Mouse (Mus musculus): Measurements from ENCODE around the gene Zfp46. TPM values are rescaled to one million over a fixed set of nuclear protein-coding genes. Genes with fewer than 3 reads are reported as not detected.

Gene Zfp46
- polyA plus RNA-seq, 1 experiment = 23.2 TPM

DNA sequence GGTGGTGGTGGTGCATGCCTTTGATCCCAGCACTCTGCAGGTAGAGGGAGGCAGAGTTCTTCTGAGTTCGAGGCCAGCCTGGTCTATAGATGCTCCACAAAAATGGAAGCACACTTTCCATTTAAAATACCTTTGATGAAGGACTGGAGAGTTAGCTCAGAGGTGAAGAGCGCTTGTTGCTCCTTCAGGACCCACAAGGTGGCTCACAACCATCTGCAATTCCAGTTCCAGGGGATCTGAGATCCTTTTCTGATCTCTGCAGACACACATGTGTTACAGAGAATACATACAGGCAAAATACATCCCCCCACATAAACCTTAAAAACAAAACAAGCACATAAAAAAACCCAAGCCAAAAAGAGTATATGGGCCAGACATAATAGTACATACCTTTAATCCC is 23.9 kb downstream of the Zfp46 start:
- H3K27ac ChIP-seq (ENCODE audit: insufficient read depth, low read length) = no peak overlapping the region
- H3K4me1 ChIP-seq (ENCODE audit: control insufficient read depth, insufficient read depth, low read length) = peaks cover 5% of the 10 kb centered on the region
- TF ChIP-seq POLR2A (IDR thresholded peaks at IDR 0.05; ENCODE audit: low read depth, low read length) (no peak), CTCF (IDR thresholded peaks at IDR 0.05; ENCODE audit: borderline replicate concordance, insufficient read depth, low read length) (no peak)
- H3K4me3 ChIP-seq (ENCODE audit: insufficient read depth, low read length) = no peak overlapping the region

DNA sequence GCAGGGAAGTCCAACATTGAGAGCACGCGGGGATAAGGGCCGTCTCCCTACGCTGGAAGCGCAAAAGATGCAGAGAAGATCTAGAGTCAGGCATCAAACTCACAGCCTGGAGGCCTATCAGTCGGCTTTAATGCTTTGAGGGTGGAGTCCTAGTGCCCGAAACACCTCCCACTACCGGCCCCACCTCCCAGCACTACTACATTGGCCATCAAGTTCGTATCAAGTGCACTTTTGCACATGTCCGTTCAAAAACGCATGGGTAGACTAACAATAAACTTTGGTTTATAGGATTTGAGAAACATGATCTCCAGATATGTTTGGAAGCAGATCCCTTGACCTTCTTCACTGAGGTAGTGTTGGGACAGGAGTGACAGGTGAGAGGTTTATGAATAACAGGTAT is 25.3 kb downstream of the Zfp46 start:
- H3K4me3 ChIP-seq (ENCODE audit: insufficient read depth, low read length) = peak overlapping the region; percentile 76
- no peak for TF ChIP-seq CTCF (IDR thresholded peaks at IDR 0.05; ENCODE audit: borderline replicate concordance, insufficient read depth, low read length)
- TF ChIP-seq POLR2A (IDR thresholded peaks at IDR 0.05; ENCODE audit: low read depth, low read length) = peak; percentile 54; the same call in 1 of the 2 replicates
- H3K4me1 ChIP-seq (ENCODE audit: control insufficient read depth, insufficient read depth, low read length) = peaks cover 5% of the 10 kb centered on the region
- H3K27ac ChIP-seq (ENCODE audit: insufficient read depth, low read length) = peak overlapping the region; percentile 68; the same call in 1 of the 2 replicates

DNA sequence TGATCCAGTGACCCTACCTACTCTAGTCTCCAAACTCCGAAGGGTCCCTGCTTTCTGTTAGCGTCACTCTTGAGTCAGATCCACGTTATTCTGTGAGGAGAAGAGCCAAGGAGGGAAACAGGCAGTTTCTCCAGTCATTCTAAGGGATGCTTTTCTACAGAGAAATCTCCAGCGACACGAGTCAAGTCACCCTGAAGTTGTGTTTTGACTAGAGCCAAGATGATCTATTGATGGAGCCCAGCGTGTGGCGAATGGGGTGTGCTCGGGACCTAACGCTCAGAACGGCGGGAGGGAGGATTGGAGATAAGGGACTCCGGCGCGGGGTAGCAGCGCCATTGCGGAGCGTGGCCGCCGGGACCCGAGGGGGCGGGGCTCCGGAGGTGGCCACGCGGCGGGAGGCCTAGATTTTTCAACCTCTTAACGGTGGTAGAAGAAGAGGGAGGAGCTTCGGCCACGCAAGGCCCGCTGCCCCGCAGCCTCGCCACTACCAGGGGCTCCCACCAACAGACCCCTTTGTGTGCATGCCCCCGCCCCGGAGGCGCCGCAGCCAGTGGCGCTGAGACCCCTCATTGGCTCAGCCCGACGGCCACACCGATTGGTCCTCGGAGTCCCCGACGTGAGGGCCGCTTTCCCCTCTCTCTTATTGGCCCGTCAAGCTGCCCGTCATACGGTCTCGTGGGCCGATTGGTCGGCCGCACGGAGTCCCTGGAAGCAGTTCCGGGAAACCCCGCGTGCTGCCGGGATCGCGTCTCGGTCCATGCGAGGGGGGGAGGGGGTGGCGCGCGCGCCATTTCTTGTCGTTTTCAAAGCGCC is 26.0 kb downstream of the Zfp46 start, which contains the start of gene Hnrnpr:
Gene Hnrnpr, plus strand, starts transcription at position 714 of the 813 bp plus-strand sequence.
- Histone ChIP-seq H3K4me3 (ENCODE audit: insufficient read depth, low read length) (peak within 1 kb of the TSS; percentile 95), H3K4me1 (ENCODE audit: control insufficient read depth, insufficient read depth, low read length) (peaks cover 7% of the 10 kb centered on the region), H3K27ac (ENCODE audit: insufficient read depth, low read length) (peak within 1 kb of the TSS; percentile 76)
- TF ChIP-seq CTCF (IDR thresholded peaks at IDR 0.05; ENCODE audit: borderline replicate concordance, insufficient read depth, low read length) = no peak
- peak; percentile 63 for TF ChIP-seq POLR2A (IDR thresholded peaks at IDR 0.05; ENCODE audit: low read depth, low read length)

DNA sequence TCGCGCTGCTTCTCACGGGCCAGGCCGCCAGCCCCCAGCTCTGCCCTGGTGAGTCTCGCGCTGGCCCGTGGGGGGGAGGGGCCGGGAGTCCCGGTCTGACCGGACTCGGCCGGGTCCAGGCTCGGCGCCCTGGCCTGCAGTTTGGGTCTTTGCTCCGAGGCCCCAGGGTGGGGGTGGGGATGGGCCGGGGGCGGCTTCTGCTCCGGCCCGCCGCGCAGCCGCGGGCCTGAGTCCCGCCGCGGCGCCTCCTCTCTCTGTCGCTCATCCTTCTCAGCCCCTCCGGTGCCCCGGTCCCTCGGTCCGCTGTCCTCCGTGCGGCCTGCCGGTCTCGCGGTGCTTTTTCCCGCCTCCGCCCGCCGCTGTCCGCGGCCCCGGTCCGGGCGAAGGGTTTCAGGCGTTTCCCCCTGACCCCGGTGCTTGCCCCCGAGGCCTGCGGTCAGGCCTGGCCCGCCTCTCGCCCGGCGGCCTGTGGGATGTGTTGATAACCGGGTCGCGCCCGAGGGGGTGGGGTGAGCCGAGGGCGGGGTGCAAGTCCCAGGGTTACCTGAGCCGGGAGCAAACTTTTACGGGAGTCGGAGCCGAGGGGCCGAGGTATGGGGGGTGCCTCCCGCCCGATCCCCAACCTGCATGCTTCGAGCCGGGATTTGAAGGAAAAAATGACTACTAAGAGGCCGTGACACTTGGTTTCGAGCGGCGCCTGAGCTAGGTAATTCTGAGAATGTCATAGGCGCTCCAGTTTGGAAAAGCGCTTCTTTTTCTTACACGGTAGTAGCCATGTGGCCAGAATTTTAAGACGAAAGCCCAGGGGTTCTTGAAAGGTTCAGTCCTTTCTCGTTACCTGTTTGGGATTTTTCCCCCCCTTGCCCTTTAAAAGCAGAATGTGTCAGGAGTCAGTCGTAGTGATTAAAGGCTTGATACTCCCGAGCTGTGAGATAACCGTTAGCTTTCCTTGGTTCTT is 26.8 kb downstream of the Zfp46 start:
- Histone ChIP-seq H3K27ac (ENCODE audit: insufficient read depth, low read length) (peak overlapping the region; percentile 76), H3K4me3 (ENCODE audit: insufficient read depth, low read length) (peak overlapping the region; percentile 95), H3K4me1 (ENCODE audit: control insufficient read depth, insufficient read depth, low read length) (peaks cover 7% of the 10 kb centered on the region)
- TF ChIP-seq POLR2A (IDR thresholded peaks at IDR 0.05; ENCODE audit: low read depth, low read length) (no peak; the same call in 1 of the 2 replicates), CTCF (IDR thresholded peaks at IDR 0.05; ENCODE audit: borderline replicate concordance, insufficient read depth, low read length) (no peak)

DNA sequence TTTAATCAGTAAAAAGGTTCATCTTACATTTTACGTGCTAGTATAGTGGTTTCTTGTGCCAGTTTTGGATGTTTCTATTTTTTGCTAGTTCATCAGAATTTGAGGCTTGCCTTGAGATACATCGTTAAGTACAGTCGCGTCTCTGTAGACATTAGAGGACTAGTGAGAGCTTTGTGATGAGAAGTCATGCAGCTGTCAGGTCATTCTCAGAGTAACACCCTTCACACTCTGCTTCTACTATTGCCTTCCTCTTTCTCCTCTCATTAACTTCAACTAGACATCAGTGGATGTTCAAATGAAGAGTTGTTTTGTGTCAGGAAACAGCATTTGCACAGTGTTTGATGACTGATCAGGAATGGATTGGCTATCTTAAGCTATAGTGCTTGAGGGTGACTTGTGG is 28.1 kb downstream of the Zfp46 start:
- peak overlapping the region; percentile 43 for H3K4me3 ChIP-seq (ENCODE audit: insufficient read depth, low read length)
- H3K27ac ChIP-seq (ENCODE audit: insufficient read depth, low read length) = no peak overlapping the region
- no peak for TF ChIP-seq CTCF (IDR thresholded peaks at IDR 0.05; ENCODE audit: borderline replicate concordance, insufficient read depth, low read length)
- no peak for TF ChIP-seq POLR2A (IDR thresholded peaks at IDR 0.05; ENCODE audit: low read depth, low read length)
- peaks cover 7% of the 10 kb centered on the region for H3K4me1 ChIP-seq (ENCODE audit: control insufficient read depth, insufficient read depth, low read length)

DNA sequence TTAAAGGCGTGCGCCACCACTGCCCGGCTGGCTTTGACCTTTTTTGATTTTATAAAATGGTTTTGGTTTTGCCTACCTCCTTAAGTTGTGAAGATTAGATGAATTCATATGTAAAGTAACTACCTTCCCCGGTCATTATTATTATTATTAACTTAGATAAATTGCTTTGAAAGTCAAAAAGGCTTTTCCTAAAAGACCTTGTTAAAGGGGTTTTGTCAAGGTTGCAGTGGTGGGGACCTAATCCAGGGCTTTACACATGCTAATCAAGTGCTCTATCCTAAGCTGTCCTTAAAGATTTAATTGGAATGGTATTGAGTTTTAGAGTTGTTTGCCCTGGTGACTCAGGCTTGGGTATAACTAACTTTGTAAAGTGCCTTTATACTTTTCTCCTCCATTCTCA is 33.2 kb downstream of the Zfp46 start:
- peaks cover 9% of the 10 kb centered on the region for H3K4me1 ChIP-seq (ENCODE audit: control insufficient read depth, insufficient read depth, low read length)
- H3K27ac ChIP-seq (ENCODE audit: insufficient read depth, low read length) = no peak overlapping the region
- H3K4me3 ChIP-seq (ENCODE audit: insufficient read depth, low read length) = no peak overlapping the region
- no peak for TF ChIP-seq POLR2A (IDR thresholded peaks at IDR 0.05; ENCODE audit: low read depth, low read length)

DNA sequence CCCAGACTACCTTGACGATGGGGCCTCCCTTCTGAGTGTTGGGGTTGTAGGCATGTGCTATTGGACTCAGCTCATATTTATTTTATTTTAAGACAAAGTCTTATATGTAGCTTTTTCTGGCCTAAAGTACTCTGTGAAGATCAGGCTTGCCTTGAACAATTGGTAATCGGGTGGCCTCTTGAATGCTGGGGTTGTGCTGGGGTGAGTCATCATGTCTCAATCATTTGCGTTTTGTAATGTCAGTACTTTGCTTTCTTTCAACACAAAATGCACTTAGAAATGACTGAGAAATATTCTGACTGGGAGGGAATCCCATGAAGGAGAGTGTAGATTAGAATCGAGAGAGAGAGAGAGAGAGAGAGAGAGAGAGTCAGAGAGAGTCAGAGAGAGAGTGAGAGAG is 35.5 kb downstream of the Zfp46 start:
- peaks cover 4% of the 10 kb centered on the region for H3K4me1 ChIP-seq (ENCODE audit: control insufficient read depth, insufficient read depth, low read length)
- H3K27ac ChIP-seq (ENCODE audit: insufficient read depth, low read length) = peak overlapping the region; percentile 89

DNA sequence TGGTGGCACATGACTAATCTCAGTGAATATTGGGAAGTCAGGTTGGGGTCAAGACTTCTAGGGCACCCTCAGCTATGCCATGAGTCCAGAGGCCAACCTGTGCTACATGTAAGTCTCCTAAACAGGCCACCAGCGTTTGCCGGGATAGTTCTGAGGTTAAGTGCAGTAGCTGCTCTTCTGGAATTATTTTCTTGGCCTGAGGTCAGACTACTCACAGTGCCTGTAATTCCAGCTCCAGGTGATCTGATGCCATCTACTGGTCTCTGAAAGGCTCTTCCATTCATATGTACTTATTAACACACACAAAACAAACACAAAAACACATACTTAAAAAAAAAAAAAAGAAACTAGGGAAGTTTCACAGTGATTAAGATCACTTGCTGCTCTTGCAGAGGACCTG is 39.7 kb downstream of the Zfp46 start:
- Histone ChIP-seq H3K27ac (ENCODE audit: insufficient read depth, low read length) (no peak overlapping the region), H3K4me3 (ENCODE audit: insufficient read depth, low read length) (no peak overlapping the region), H3K4me1 (ENCODE audit: control insufficient read depth, insufficient read depth, low read length) (peaks cover 3% of the 10 kb centered on the region)
- TF ChIP-seq POLR2A (IDR thresholded peaks at IDR 0.05; ENCODE audit: low read depth, low read length) (no peak), CTCF (IDR thresholded peaks at IDR 0.05; ENCODE audit: borderline replicate concordance, insufficient read depth, low read length) (no peak)

More for the DNA sequence above, 35.5 kb downstream of the Zfp46 start:
- H3K4me3 ChIP-seq (ENCODE audit: insufficient read depth, low read length) = no peak overlapping the region
- TF ChIP-seq POLR2A (IDR thresholded peaks at IDR 0.05; ENCODE audit: low read depth, low read length) (no peak), CTCF (IDR thresholded peaks at IDR 0.05; ENCODE audit: borderline replicate concordance, insufficient read depth, low read length) (no peak)

DNA sequence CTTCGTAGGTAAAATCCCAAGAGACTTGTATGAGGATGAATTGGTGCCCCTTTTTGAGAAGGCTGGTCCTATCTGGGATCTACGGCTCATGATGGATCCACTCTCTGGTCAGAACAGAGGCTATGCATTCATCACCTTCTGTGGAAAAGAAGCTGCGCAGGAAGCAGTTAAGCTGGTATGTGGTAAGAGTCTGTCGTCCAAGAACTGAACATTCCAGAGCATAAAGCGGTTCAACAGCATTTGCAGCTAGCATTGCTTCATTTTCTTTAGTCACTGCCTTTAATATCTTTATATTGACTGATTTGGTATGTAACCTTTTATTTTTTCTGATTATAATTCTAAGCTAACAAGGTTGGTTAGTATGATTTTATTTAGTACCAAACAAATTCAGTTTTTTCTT is 42.8 kb downstream of the Zfp46 start:
- no peak for TF ChIP-seq CTCF (IDR thresholded peaks at IDR 0.05; ENCODE audit: borderline replicate concordance, insufficient read depth, low read length)
- no peak for TF ChIP-seq POLR2A (IDR thresholded peaks at IDR 0.05; ENCODE audit: low read depth, low read length)
- Histone ChIP-seq H3K4me3 (ENCODE audit: insufficient read depth, low read length) (no peak overlapping the region), H3K27ac (ENCODE audit: insufficient read depth, low read length) (peak overlapping the region; percentile 40; the same call in 1 of the 2 replicates), H3K4me1 (ENCODE audit: control insufficient read depth, insufficient read depth, low read length) (peaks cover 2% of the 10 kb centered on the region; the same call in 1 of the 2 replicates)

Data from embryonic fibroblast, embryonic 13.5 days (primary cell).